Mouse (Mus musculus) forelimb bud, embryonic 11.5 days (tissue): ENCODE measurements around the gene Olfr917.

Source experiments
- DNase-seq: peaks from one replicate; pipeline ENCODE4 v3.0.0-alpha.2; 2012; ENCODE audit warnings: low read depth, low spot score

Olfr917 gene

DNA sequence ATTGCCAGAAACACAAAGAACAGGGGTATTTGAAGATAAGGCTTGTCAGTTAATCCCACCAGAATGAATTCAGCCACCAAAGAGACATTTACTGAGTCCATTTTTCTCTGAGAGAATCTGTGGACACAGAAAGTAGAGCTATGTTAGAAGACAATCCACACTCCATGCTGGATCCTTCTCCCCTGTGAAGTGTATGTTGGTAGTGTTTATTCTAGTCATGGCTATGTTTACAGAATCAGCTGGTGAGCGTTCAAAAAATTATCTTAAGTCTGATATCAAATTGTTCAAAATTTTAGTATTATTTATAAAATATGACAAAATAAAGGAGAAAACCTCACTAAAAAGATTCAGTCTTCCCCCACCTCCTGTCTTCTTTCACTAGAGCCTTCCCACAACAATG is at the start of gene Olfr917:
TSS of gene Olfr917 (minus strand) at position 101 of the 400 bp plus-strand sequence.
- DNase-seq: no peak

DNA sequence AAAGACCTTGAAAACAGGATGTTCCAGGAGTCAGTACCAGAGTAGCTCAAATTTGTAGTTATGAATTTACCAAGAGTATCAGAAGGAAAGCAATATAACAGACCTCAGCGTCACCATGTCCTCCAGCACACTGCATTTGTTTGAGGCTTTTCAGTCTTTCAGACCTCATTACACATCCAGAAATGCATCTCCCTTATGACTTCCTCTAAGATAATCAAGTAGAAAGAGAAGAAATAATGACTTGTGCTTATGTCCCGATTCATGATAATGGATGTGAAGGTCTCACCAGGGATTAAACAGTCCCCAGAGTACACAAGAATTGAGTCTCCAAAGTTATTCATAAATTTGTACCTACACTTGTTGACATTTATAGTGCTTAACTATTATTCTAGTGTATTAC is 8.9 kb upstream of the Olfr917 start, which contains the start of gene Olfr918:
TSS of gene Olfr918 (minus strand) at position 101 of the 400 bp plus-strand sequence.
- DNase-seq: no peak

DNA sequence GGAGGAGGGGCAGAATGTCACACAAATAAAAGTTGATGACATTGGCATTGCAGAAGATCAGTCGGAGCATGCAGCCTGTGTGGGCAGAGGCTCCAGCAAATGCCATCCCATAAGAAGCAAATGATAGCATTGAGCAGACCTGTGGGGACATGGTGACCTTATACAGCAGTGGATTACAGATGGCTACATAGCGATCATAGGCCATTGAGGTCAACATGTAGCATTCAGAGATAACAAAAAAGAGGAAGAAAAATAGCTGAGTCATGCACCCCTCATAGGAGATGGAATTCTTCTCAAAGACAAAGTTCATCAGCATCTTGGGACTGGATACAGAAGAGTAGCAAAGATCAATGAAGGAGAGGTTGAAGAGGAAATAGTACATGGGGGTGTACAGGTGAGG is 7.2 kb upstream of the Olfr917 start:
- no peak for DNase-seq

DNA sequence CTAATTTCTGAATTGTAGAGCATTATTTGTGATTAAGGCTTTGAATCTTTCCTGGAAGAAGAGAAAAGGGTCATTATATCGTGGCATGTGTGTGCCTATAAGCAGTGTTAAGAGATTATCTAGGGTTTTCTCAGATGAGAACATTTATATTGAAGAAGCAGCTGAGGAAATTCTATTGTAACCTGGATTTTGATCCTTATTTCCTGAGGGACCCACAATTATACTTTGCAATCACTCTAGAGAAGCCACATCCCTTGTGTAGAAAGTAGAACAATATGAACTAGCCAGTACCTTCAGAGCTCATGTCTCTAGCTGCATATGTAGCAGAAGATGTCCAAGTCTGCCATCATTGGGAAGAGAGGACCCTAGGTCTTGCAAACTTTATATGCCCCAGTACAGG is 5.9 kb downstream of the Olfr917 start, which contains the start of gene Olfr916:
TSS of gene Olfr916 (minus strand) at position 101 of the 400 bp plus-strand sequence.
- DNase-seq: no peak

DNA sequence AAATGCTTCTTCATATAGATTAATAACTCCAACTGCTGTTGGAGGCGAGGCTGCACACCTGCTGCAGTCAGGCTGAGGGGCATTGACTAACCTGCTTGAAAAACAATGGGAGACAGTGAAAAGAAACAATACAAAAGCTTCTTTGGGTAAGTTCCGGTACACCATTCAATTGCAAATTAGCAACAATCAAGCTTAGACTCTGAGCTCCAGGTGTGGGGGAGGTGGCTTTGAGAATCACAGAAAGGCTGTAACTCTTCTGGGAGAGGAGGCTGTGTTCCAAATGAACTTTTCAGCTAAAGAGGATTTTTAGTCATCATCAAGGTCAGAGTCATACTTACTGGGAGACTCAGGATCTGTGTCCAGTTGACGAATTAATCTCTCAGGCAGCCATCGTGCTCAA is 33.2 kb downstream of the Olfr917 start:
- no peak for DNase-seq
